Mouse (Mus musculus) embryonic facial prominence, embryonic 14.5 days (tissue): ENCODE measurements around the gene Nvl. TPM values are rescaled to one million over a fixed set of nuclear protein-coding genes. Genes with fewer than 3 reads are reported as not detected.

Experiments used
- ATAC-seq: fragments of 200-750 bp; cut with Nextera tagmentation; 2 replicates; pipeline ENCODE4 v1.8.0; 2017; ENCODE audit warnings: low read depth, moderate number of reproducible peaks, moderate TSS enrichment
- DNase-seq: peaks from one replicate; pipeline ENCODE4 v3.0.0-alpha.2; 2015; ENCODE audit warnings: low spot score
- H3K27ac ChIP-seq: fragments of 300-500 bp; sonication (generic); replicated peaks from 2 replicates; pipeline ENCODE4 v1.5.1; 2014; ENCODE audit warnings: low read depth, mild to moderate bottlenecking, low read length, moderate library complexity
- H3K27me3 ChIP-seq: fragments of 300-500 bp; sonication (generic); replicated peaks from 2 replicates; pipeline ENCODE4 v1.6.1; 2014; ENCODE audit warnings: low read length; ENCODE audit not compliant: control insufficient read depth, insufficient read depth
- H3K36me3 ChIP-seq: fragments of 300-500 bp; sonication (generic); 2 replicates; pipeline ENCODE4 v1.6.1; 2014; ENCODE audit warnings: low read length, mixed read lengths; ENCODE audit not compliant: control insufficient read depth, insufficient read depth
- H3K4me1 ChIP-seq: fragments of 300-500 bp; sonication (generic); 2 replicates; pipeline ENCODE4 v1.6.1; 2014; ENCODE audit warnings: antibody characterized with exemption, low read length; ENCODE audit not compliant: control insufficient read depth, insufficient read depth
- H3K4me2 ChIP-seq: fragments of 300-500 bp; sonication (generic); 2 replicates; pipeline ENCODE4 v1.6.1; 2014; ENCODE audit warnings: low read depth, mild to moderate bottlenecking, low read length, moderate library complexity, mixed read lengths
- H3K4me3 ChIP-seq: fragments of 300-500 bp; sonication (generic); 2 replicates; pipeline ENCODE4 v1.5.1; 2014; ENCODE audit warnings: low read depth, mild to moderate bottlenecking, low read length
- H3K9ac ChIP-seq: fragments of 300-500 bp; sonication (generic); 2 replicates; pipeline ENCODE4 v1.6.1; 2014; ENCODE audit warnings: low read depth, mild to moderate bottlenecking, low read length, moderate library complexity, mixed read lengths
- H3K9me3 ChIP-seq: fragments of 300-500 bp; sonication (generic); 2 replicates; pipeline ENCODE4 v1.6.1; 2016; ENCODE audit warnings: low read length; ENCODE audit not compliant: control insufficient read depth
- WGBS: fragments of 180-500 bp; shearing (Covaris S2); extraction: QIAGEN DNeasy Blood & Tissue Kit; methylation state at CpG from one replicate; pipeline ENCODE4 v1.1.7; 2014; 5-methylcytosine and 5-hydroxymethylcytosine counted together
- polyA plus RNA-seq: library from polyadenylated mRNA; unstranded; fragments of >200 nt; fragmentation: Nextera tagmentation; extraction: Ambion mirVana; gene quantifications from 2 replicates; pipeline ENCODE4 v1.2.1, GENCODE M21; 2014

Gene Nvl
- polyA plus RNA-seq, 1 experiment from 2014 or later, result 28.7 TPM

- H3K9ac ChIP-seq, result no peak overlapping the region
- WGBS, result 95% methylated on average over 2 of the region's 2 CpGs
- no peaks in the 10 kb centered on the region for H3K27me3 ChIP-seq
- H3K4me2 ChIP-seq, result no peak overlapping the region
- peaks cover 85% of the 10 kb centered on the region for H3K36me3 ChIP-seq
- no peak overlapping the region for H3K27ac ChIP-seq
- ATAC-seq, result no peak
- no peaks in the 10 kb centered on the region for H3K9me3 ChIP-seq
- DNase-seq, result no peak
- H3K4me1 ChIP-seq, result no peaks in the 10 kb centered on the region
- H3K4me3 ChIP-seq, result no peak overlapping the region
Measured at GRCm38 (mm10) chr1:181124145-181124544, 19.9 kb downstream of the Nvl start.

DNA sequence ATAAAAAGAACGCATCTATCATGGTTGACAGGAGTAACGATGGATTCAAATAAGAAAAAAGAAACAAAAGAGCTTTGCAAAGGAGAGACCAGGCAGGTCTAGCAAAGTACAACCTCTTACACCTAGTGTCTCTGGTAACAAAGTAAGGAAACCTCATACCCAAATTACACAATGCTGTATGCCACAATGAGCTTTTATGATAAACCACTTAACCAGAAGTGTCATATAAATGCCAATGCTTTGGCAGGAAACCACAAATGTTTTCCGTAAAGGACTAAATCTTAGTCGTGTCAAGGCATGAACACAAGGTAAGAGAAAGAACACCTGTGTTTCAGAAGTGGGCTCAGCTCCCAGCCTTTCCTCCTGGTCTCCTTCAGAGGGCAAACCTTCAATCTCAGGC lies 26.9 kb downstream of the Nvl start:
- peak; percentile 59 for DNase-seq
- peaks cover 78% of the 10 kb centered on the region for H3K36me3 ChIP-seq

GRCm38 (mm10) chr1:181090048-181090447 lies 54.0 kb downstream of the Nvl start:
- H3K9ac ChIP-seq, result no peak overlapping the region
- H3K27me3 ChIP-seq, result no peaks in the 10 kb centered on the region
- peaks cover 43% of the 10 kb centered on the region for H3K36me3 ChIP-seq
- H3K4me2 ChIP-seq, result no peak overlapping the region
- WGBS, result 86% methylated on average over 12 of the region's 12 CpGs
- H3K9me3 ChIP-seq, result no peaks in the 10 kb centered on the region
- no peak overlapping the region for H3K27ac ChIP-seq
- ATAC-seq (no peak), DNase-seq (no peak)
- H3K4me1 ChIP-seq, result no peaks in the 10 kb centered on the region
- H3K4me3 ChIP-seq, result no peak overlapping the region

More for the DNA sequence above, 26.9 kb downstream of the Nvl start:
- whole genome bisulfite sequencing, result 94% methylated on average over 4 of the region's 4 CpGs
- no peak overlapping the region for H3K4me3 ChIP-seq
- H3K4me2 ChIP-seq, result no peak overlapping the region
- peak; percentile 78; the same call in 1 of the 2 replicates for ATAC-seq
- no peaks in the 10 kb centered on the region for H3K4me1 ChIP-seq
- H3K9me3 ChIP-seq, result no peaks in the 10 kb centered on the region
- H3K27me3 ChIP-seq, result no peaks in the 10 kb centered on the region
- no peak overlapping the region for H3K9ac ChIP-seq
- no peak overlapping the region for H3K27ac ChIP-seq

DNA sequence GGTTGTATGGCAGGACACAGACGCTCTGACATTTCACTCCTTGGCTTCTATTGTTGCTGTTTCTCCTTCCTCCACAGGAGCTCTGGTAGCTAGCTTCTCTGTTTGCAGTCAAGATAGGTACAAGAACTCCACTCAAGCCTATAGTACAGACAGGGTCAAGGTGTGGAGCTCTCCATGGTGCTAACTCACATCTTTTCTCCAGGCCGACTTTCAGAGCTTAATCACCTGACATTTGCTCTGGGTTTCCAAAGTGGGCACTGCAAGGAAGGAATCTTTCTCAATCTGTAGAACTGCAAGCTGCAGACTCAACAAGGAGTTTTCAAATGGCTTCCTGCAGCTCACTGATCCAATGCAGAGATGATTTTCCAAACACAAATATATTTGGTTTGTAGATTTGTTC lies 60.0 kb downstream of the Nvl start:
- 37% methylated on average over 2 of the region's 2 CpGs for WGBS

DNA sequence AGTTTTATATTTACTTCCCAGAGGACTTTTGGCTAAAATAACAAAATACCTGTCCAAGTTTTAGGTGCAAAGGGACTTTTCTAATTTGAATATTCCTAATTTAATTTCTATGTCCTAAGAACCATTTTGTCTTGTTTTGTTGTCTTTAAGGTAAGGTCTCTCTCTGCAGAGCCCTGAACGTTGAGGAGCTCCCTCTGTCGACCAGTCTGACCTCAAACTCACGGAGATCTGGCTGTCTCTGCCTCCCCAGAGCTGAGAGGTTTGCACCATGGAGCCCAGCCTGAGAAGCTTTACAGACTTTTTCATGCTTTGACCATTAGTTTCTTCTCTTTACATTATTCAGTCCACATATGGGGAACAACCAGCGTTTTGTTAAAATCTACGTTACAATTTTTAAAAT lies 70.9 kb downstream of the Nvl start:
- Histone ChIP-seq H3K36me3 (no peaks in the 10 kb centered on the region), H3K9ac (no peak overlapping the region), H3K4me2 (no peak overlapping the region), H3K27me3 (no peaks in the 10 kb centered on the region), H3K27ac (no peak overlapping the region), H3K9me3 (no peaks in the 10 kb centered on the region), H3K4me3 (no peak overlapping the region), H3K4me1 (no peaks in the 10 kb centered on the region)
- ATAC-seq (no peak), DNase-seq (no peak)
- WGBS, result 43% methylated on average over 5 of the region's 5 CpGs

More for the DNA sequence above, 60.0 kb downstream of the Nvl start:
- ATAC-seq (no peak), DNase-seq (peak; percentile 12)
- Histone ChIP-seq H3K9ac (no peak overlapping the region), H3K4me2 (no peak overlapping the region), H3K9me3 (no peaks in the 10 kb centered on the region), H3K4me1 (no peaks in the 10 kb centered on the region), H3K27me3 (no peaks in the 10 kb centered on the region), H3K36me3 (no peaks in the 10 kb centered on the region), H3K27ac (no peak overlapping the region), H3K4me3 (no peak overlapping the region)

- Histone ChIP-seq H3K4me3 (no peak overlapping the region), H3K27ac (no peak overlapping the region), H3K9me3 (no peaks in the 10 kb centered on the region), H3K4me1 (no peaks in the 10 kb centered on the region), H3K9ac (no peak overlapping the region), H3K4me2 (no peak overlapping the region), H3K36me3 (no peaks in the 10 kb centered on the region), H3K27me3 (no peaks in the 10 kb centered on the region)
- no peak for ATAC-seq
- WGBS, result 67% methylated on average over 11 of the region's 11 CpGs
- DNase-seq, result no peak
Measured at GRCm38 (mm10) chr1:181069671-181070070, 74.3 kb downstream of the Nvl start.

GRCm38 (mm10) chr1:181068344-181068743 lies 75.7 kb downstream of the Nvl start:
- Histone ChIP-seq H3K27me3 (no peaks in the 10 kb centered on the region), H3K4me1 (no peaks in the 10 kb centered on the region), H3K27ac (no peak overlapping the region), H3K36me3 (no peaks in the 10 kb centered on the region), H3K9ac (no peak overlapping the region), H3K4me2 (no peak overlapping the region), H3K9me3 (no peaks in the 10 kb centered on the region), H3K4me3 (no peak overlapping the region)
- WGBS, result 77% methylated on average over 1 of the region's 1 CpGs
- no peak for ATAC-seq
- no peak for DNase-seq

DNA sequence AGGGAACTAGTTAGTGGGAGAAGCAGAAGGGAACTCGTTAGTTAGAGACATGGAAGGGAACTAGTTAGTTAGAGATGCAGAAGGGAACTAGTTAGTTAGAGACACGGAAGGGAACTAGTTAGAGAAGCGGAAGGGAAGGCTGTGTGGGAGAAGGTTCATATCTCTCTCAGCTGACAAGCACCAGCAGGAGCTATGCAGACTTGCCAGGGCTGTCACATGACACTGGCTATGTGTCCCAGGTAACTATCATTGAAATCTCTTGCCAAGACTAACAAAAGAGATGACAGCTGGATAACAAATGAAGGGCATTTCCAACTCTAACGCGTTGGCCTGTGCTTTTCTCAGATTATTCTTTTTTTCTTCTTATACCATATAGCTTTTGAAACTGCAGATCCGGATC lies 79.4 kb downstream of the Nvl start:
- H3K36me3 ChIP-seq, result no peaks in the 10 kb centered on the region
- no peaks in the 10 kb centered on the region for H3K9me3 ChIP-seq
- 76% methylated on average over 6 of the region's 6 CpGs for WGBS
- no peak overlapping the region for H3K9ac ChIP-seq
- H3K4me1 ChIP-seq, result no peaks in the 10 kb centered on the region
- ATAC-seq (no peak), DNase-seq (peak; percentile 17)
- no peak overlapping the region for H3K4me2 ChIP-seq
- H3K27me3 ChIP-seq, result no peaks in the 10 kb centered on the region
- H3K27ac ChIP-seq, result no peak overlapping the region
- H3K4me3 ChIP-seq, result no peak overlapping the region

DNA sequence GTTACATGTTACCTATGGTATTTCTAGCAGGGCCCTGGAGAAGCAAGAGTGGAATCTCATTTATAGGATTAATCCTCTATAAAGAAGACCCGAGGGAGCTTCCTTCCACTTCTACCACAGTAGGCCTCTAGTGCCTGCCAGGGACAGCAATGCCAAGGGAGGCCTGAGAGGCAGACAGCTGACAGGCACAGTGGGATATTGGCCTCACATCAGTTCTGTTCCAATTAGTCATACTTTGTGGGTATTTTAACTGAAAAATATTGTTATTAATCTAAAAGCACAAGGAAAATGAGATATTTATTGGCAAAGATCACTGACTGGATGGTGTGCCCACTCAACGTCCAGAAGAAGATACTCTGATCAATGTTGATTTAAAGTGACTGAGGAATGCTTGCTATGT lies 80.0 kb downstream of the Nvl start:
- H3K27me3 ChIP-seq, result no peaks in the 10 kb centered on the region
- H3K9me3 ChIP-seq, result no peaks in the 10 kb centered on the region
- H3K27ac ChIP-seq, result no peak overlapping the region
- H3K9ac ChIP-seq, result no peak overlapping the region
- H3K4me2 ChIP-seq, result no peak overlapping the region
- no peak for DNase-seq
- ATAC-seq, result no peak
- H3K36me3 ChIP-seq, result no peaks in the 10 kb centered on the region
- no peaks in the 10 kb centered on the region for H3K4me1 ChIP-seq
- H3K4me3 ChIP-seq, result no peak overlapping the region
- 60% methylated on average over 2 of the region's 2 CpGs for WGBS
